Mouse (Mus musculus) embryonic facial prominence, embryonic 11.5 days (tissue): ENCODE measurements at regions not wholly inside any gene's neighbourhood (a gene's known extent, or its start where the extent isn't known, plus 50 kb on each side); places are given as distances from the start of the nearest gene placed in this dataset.

ENCODE experiments used
- ATAC-seq: fragments of 200-750 bp; cut with Nextera tagmentation; replicated peaks from 2 replicates; pipeline ENCODE4 v1.8.0; 2017; ENCODE audit warnings: low read depth; ENCODE audit not compliant: insufficient number of reproducible peaks, low FRiP score, low TSS enrichment
- DNase-seq: peaks from one replicate; pipeline ENCODE4 v3.0.0-alpha.2; 2015; ENCODE audit warnings: low spot score
- H3K27ac ChIP-seq: fragments of 300-500 bp; sonication (generic); replicated peaks from 2 replicates; pipeline ENCODE4 v1.5.1; 2014; ENCODE audit warnings: mild to moderate bottlenecking, low read depth, low read length, control low read depth
- H3K27me3 ChIP-seq: fragments of 300-500 bp; sonication (generic); 2 replicates; pipeline ENCODE4 v1.6.1; 2014; ENCODE audit warnings: mild to moderate bottlenecking, low read length, moderate library complexity, mixed read lengths; ENCODE audit not compliant: control insufficient read depth, insufficient read depth
- H3K36me3 ChIP-seq: fragments of 300-500 bp; sonication (generic); replicated peaks from 2 replicates; pipeline ENCODE4 v1.6.1; 2014; ENCODE audit warnings: low read depth, mild to moderate bottlenecking, low read length, moderate library complexity, mixed read lengths; ENCODE audit not compliant: control insufficient read depth, insufficient read depth
- H3K4me1 ChIP-seq: fragments of 300-500 bp; sonication (generic); 2 replicates; pipeline ENCODE4 v1.6.1; 2014; ENCODE audit warnings: low read length, mixed read lengths; ENCODE audit not compliant: control insufficient read depth, insufficient read depth
- H3K4me2 ChIP-seq: fragments of 300-500 bp; sonication (generic); 2 replicates; pipeline ENCODE4 v1.6.1; 2014; ENCODE audit warnings: low read depth, mild to moderate bottlenecking, control low read depth, low read length, moderate library complexity
- H3K4me3 ChIP-seq: fragments of 300-500 bp; sonication (generic); 2 replicates; pipeline ENCODE4 v1.5.1; 2014; ENCODE audit warnings: low read depth, low read length, control low read depth
- H3K9ac ChIP-seq: fragments of 300-500 bp; sonication (generic); replicated peaks from 2 replicates; pipeline ENCODE4 v1.6.1; 2014; ENCODE audit warnings: mild to moderate bottlenecking, control low read depth, low read length
- H3K9me3 ChIP-seq: fragments of 300-500 bp; sonication (generic); replicated peaks from 2 replicates; pipeline ENCODE4 v1.6.1; 2016; ENCODE audit warnings: mild to moderate bottlenecking, low read length, inconsistent platforms, mixed read lengths; ENCODE audit not compliant: control insufficient read depth
- WGBS: fragments of 180-500 bp; shearing (Covaris S2); extraction: QIAGEN DNeasy Blood & Tissue Kit; methylation state at CpG from one replicate; pipeline ENCODE4 v1.1.7; 2014; 5-methylcytosine and 5-hydroxymethylcytosine counted together

- DNase-seq (no peak), ATAC-seq (no peak)
- Histone ChIP-seq H3K27me3 (no peaks in the 10 kb centered on the region; the same call in 1 of the 2 replicates), H3K9me3 (no peaks in the 10 kb centered on the region), H3K36me3 (no peaks in the 10 kb centered on the region), H3K4me3 (no peak overlapping the region), H3K27ac (no peak overlapping the region), H3K4me1 (peaks cover 8% of the 10 kb centered on the region), H3K9ac (no peak overlapping the region), H3K4me2 (peak overlapping the region; percentile 6)
- 23% methylated on average over 14 of the region's 14 CpGs for WGBS
These were observed 1604.2 kb upstream of the Gulo start for GRCm38 (mm10) chr14:67613221-67613620.

GRCm38 (mm10) chr14:67612471-67612870 lies 1603.5 kb upstream of the Gulo start:
- Histone ChIP-seq H3K27me3 (no peaks in the 10 kb centered on the region; the same call in 1 of the 2 replicates), H3K4me3 (no peak overlapping the region), H3K36me3 (no peaks in the 10 kb centered on the region), H3K9me3 (no peaks in the 10 kb centered on the region), H3K9ac (no peak overlapping the region), H3K4me2 (no peak overlapping the region), H3K4me1 (peaks cover 8% of the 10 kb centered on the region), H3K27ac (no peak overlapping the region)
- 25% methylated on average over 4 of the region's 4 CpGs for WGBS
- no peak for DNase-seq
- no peak for ATAC-seq

- H3K9me3 ChIP-seq, result no peaks in the 10 kb centered on the region
- no peak for ATAC-seq
- peak overlapping the region; percentile 19; the same call in 1 of the 2 replicates for H3K4me2 ChIP-seq
- no peak for DNase-seq
- no peak overlapping the region for H3K4me3 ChIP-seq
- peaks cover 3% of the 10 kb centered on the region for H3K4me1 ChIP-seq
- H3K27me3 ChIP-seq, result no peaks in the 10 kb centered on the region
- no peak overlapping the region for H3K27ac ChIP-seq
- no peaks in the 10 kb centered on the region for H3K36me3 ChIP-seq
- 17% methylated on average over 20 of the region's 20 CpGs for WGBS
- H3K9ac ChIP-seq, result no peak overlapping the region
These were observed 1599.3 kb upstream of the Gulo start for GRCm38 (mm10) chr14:67608262-67608661.

- no peaks in the 10 kb centered on the region for H3K27me3 ChIP-seq
- no peak for DNase-seq
- no peak overlapping the region for H3K9ac ChIP-seq
These were observed 1594.0 kb upstream of the Gulo start for GRCm38 (mm10) chr14:67602960-67603359.

GRCm38 (mm10) chr14:67599734-67600133 lies 1590.7 kb upstream of the Gulo start:
- Histone ChIP-seq H3K27me3 (no peaks in the 10 kb centered on the region), H3K9ac (no peak overlapping the region), H3K36me3 (no peaks in the 10 kb centered on the region), H3K9me3 (no peaks in the 10 kb centered on the region), H3K4me1 (no peaks in the 10 kb centered on the region), H3K27ac (no peak overlapping the region), H3K4me2 (no peak overlapping the region), H3K4me3 (no peak overlapping the region)
- ATAC-seq, result no peak
- DNase-seq, result no peak
- 26% methylated on average over 4 of the region's 4 CpGs for WGBS

More at GRCm38 (mm10) chr14:67602960-67603359, 1594.0 kb upstream of the Gulo start:
- H3K27ac ChIP-seq, result no peak overlapping the region
- H3K4me3 ChIP-seq, result no peak overlapping the region
- no peak overlapping the region for H3K4me2 ChIP-seq
- H3K36me3 ChIP-seq, result no peaks in the 10 kb centered on the region
- ATAC-seq, result no peak
- no peaks in the 10 kb centered on the region; the same call in 1 of the 2 replicates for H3K4me1 ChIP-seq
- no peaks in the 10 kb centered on the region for H3K9me3 ChIP-seq
- WGBS, result 64% methylated on average over 4 of the region's 4 CpGs

GRCm38 (mm10) chr14:67588627-67589026 lies 1579.6 kb upstream of the Gulo start:
- H3K9me3 ChIP-seq, result no peaks in the 10 kb centered on the region
- H3K9ac ChIP-seq, result no peak overlapping the region
- no peak overlapping the region for H3K4me2 ChIP-seq
- no peaks in the 10 kb centered on the region for H3K27me3 ChIP-seq
- peaks cover 4% of the 10 kb centered on the region; the same call in 1 of the 2 replicates for H3K4me1 ChIP-seq
- DNase-seq, result peak; percentile 53
- no peaks in the 10 kb centered on the region for H3K36me3 ChIP-seq
- H3K4me3 ChIP-seq, result no peak overlapping the region
- ATAC-seq, result no peak
- WGBS, result 62% methylated on average over 11 of the region's 11 CpGs
- H3K27ac ChIP-seq, result no peak overlapping the region

GRCm38 (mm10) chr14:67584456-67585048 lies 1575.5 kb upstream of the Gulo start:
- Histone ChIP-seq H3K4me3 (no peak overlapping the region), H3K9me3 (no peaks in the 10 kb centered on the region), H3K4me1 (peaks cover 4% of the 10 kb centered on the region; the same call in 1 of the 2 replicates), H3K9ac (no peak overlapping the region), H3K36me3 (no peaks in the 10 kb centered on the region), H3K27me3 (no peaks in the 10 kb centered on the region), H3K27ac (no peak overlapping the region), H3K4me2 (no peak overlapping the region)
- no peak for ATAC-seq
- 58% methylated on average over 14 of the region's 14 CpGs for WGBS
- DNase-seq, result no peak

- H3K9me3 ChIP-seq, result no peaks in the 10 kb centered on the region
- H3K36me3 ChIP-seq, result no peaks in the 10 kb centered on the region
- H3K27me3 ChIP-seq, result no peaks in the 10 kb centered on the region
- no peak overlapping the region for H3K27ac ChIP-seq
- no peak overlapping the region for H3K4me3 ChIP-seq
- WGBS, result 66% methylated on average over 8 of the region's 8 CpGs
- H3K9ac ChIP-seq, result no peak overlapping the region
- ATAC-seq (no peak), DNase-seq (no peak)
- no peaks in the 10 kb centered on the region for H3K4me1 ChIP-seq
- no peak overlapping the region for H3K4me2 ChIP-seq
These were observed 1573.3 kb upstream of the Gulo start for GRCm38 (mm10) chr14:67582201-67582782.
